Mouse (Mus musculus) left cerebral cortex, postnatal 10 days (tissue): ENCODE data around the gene Triobp. TPM values are rescaled to one million over a fixed set of nuclear protein-coding genes. Genes with fewer than 3 reads are reported as not detected.
A peak's percentile ranks its signal among the peaks of the same experiment; 100 is the strongest.

Experiments used
- DNase-seq, 2 experiments: peaks; one replicate each; pipeline ENCODE4 v3.0.0; 2021 to 2022; ENCODE audit warnings: low spot score in 2 of 2, mixed read lengths in 1 of 2; ENCODE audit errors: extremely low spot score in 1 of 2
- intact Hi-C: fragments of 180-260 bp; cut with DNase I; formaldehyde crosslinking; loops from one replicate; pipeline ENCODE4 v1.15.1; 2025
- total RNA-seq, 2 experiments: library from RNA; stranded (reverse); gene quantifications; 2 replicates each; pipeline ENCODE4 v1.2.3; 2021

Gene Triobp
- total RNA-seq, 2 experiments from 2014 or later = 31.7 to 37.6 TPM

DNA sequence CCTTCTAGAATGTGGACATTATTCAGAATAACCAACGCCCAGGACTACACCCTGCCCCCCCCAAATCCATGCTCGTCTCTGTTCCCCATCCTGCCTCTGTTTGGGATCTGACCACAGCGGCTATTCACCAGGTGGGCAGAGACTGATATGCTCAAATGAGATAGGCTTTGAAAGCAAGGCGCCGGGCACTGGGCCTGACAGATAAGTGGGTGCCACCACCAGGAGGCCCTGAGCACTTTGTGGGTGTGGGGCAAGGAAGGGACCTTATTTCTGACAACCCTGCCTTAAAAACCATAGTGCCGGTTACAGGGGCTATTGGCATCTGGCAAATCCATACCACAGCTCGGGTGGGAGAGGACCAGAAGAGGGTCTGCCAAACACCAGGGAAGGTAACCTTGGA is 24.8 kb upstream of the Triobp start:
- no peak for DNase-seq
- intact Hi-C loops = no loop called here

DNA sequence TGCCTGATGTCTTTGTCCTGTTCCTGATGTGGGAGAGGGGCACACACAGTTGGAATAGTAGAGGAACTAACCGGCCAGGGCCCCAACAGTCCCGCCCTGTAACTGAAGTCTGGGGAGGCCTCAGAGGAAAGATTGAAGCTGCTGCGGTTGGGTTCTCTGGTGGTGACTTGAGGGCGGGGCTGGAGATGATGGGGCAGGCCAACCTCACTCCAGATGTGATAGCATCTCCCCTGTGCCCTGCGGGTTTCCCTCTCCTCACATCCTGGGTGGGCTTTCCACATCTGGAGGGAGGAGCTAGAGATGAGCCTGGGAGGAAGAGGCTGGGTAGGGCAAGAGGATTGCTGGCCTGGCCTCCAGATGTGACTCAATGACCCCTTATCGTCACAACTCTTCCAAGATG is 23.9 kb upstream of the Triobp start:
- no peak for DNase-seq
- intact Hi-C loops = no loop called here

DNA sequence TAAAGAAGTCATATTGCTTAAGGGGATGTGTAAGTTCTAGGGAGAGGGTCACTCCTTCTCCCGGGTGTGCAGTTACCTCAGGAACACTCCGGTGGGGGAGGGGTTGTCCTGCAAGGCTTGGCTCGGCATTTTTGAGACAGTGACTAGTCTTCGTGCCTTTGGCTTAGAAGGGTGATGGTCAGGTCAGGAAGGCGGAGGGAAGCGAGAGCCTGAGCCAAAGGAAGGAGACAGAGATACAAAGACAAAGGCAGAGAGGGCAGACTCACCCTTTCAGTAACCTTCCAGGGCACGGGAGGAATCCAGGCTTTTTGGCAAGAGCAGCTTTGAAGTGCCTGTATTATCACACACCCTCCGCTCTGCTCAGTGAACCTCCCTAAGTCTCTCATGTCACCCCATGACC is 22.4 kb upstream of the Triobp start:
- DNase-seq = no peak
- intact Hi-C loops = no loop called here

DNA sequence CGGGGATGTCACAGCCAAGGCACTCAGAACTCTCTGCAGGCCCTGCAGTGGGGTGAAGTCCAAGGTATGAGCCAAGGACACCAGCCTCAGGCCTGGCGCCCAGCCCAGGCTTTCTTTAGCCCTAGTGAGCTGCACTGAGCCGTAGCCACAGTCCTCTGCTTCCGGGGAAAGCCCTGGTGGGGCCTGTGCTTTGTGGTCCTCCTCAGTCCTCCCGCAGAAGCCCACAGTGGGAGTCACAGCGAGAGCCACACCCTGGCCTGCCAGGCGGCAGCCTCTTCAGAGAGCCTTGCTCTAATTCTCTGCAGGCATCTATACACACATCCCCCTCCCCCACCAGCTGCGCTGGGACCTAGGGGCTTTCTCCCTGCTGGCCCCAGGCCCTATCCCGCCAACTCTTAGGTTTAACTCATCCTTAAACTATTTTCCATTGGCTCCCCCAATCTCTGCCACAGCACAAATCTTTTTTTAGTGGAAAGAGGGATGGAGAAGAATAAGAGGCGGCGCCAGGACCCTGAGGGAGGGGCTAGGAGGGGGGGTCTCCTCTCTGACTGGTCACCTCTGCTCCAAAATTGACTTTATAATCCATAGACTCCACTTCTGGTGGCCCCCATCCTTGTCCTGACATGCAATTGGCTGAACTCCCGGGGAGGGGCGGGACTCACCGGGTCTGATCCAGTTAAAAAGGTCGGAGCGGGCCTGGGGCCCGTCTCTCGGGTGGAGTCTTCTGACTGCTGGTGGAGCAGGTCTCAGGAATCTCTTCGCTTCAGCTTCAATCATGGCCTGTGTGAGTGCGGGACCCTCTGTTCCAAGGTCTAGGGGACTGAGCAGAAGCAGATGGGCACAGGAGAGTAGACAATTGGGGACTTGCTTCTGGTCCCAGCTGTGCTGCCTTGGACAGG is 21.3 kb upstream of the Triobp start, which contains the start of gene Lgals1:
Lgals1 (plus strand) TSS at position 705 of the 899 bp plus-strand sequence.
- peak in 1 of 2 experiments; percentile 89 for DNase-seq
- intact Hi-C loops = no loop called here

DNA sequence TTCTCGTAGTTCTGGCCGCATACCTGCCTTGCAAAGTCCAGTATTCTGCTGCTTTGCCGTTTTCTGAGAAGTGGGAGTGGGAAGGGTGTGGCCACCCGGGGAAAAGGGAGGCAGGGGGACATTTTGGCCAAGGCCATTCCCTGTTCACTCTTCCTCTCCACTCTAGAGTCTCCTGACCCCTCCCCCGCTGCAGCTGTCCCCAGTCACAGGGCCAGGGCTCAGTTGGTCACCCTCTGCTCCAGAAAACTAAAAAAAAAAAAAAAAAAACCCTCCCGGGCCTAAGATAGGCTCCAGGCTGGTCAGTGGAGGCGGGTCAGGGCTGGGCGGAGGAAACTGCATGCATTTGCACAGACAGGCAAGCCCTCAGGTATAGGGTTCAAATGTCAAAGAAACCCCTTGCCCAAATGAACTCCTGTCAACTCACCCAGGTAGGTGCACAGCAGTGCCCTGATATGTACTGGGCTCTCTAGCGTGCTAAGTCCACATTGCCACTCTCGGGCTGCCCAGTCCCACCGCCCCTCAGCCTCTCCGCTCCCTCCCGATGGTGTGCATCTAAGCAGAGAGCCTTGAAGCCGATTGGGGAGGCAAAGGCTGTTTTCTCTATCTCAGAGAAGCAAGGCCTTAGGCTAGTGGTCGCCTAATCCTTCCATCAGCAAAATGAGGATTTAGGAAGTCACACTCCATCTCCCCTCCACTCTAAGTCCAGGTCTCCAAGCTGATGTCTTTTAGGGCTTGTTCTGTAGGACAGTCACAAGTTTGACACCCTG is 20.3 kb upstream of the Triobp start:
- intact Hi-C loops = no loop called here
- peak in 1 of 2 experiments; percentile 71 for DNase-seq

DNA sequence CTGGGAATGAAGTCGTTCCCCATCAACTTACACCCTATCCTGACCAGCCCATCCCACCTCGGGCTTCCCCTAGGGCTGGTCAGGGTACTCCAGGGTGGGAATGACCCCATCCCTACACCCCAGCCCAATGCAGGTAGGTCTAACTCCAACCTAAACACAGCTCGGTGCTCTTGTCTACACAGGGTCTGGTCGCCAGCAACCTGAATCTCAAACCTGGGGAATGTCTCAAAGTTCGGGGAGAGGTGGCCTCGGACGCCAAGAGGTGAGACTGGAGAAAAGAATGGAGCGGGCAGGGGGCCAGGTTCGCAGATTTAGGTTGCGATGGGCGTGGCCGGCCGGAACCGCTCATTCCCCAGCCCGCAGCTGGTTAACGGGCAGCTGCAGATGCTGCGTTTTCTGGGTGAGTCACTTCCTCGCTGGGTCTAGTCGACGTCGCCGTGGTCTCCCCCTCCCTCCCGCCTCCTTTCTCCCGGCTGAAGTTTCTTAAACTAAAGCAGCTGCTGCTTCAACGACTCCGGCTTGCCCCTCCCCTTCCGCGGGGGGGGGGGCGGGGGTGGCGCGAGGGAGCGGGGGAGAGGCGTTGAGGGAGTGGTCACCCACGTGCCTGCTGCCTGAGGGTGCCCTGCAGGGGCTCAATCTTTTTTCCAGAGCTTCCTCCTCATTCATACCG is 19.6 kb upstream of the Triobp start:
- intact Hi-C loops = no loop called here
- DNase-seq = peak in 1 of 2 experiments; percentile 87

DNA sequence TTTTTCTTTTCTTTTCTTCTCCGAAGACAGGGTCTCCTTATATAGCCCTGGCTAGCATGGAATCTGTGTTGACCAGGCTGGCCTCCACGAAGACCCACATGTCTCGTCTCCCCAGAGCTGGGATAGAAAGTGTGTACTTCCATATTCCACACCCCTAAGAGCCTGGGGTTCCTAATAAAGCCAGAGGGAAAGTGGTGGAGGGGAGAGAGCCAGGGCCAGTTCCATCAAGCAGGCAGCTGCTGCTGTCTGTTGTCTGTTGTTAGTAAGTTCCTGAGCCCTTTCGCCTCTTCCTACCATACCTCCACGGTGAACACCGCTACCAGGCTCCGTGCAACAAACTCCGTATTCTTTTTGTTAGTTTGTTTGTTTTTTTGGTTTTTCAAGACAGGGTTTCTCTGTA is 19.0 kb upstream of the Triobp start:
- no peak for DNase-seq
- intact Hi-C loops = no loop called here

DNA sequence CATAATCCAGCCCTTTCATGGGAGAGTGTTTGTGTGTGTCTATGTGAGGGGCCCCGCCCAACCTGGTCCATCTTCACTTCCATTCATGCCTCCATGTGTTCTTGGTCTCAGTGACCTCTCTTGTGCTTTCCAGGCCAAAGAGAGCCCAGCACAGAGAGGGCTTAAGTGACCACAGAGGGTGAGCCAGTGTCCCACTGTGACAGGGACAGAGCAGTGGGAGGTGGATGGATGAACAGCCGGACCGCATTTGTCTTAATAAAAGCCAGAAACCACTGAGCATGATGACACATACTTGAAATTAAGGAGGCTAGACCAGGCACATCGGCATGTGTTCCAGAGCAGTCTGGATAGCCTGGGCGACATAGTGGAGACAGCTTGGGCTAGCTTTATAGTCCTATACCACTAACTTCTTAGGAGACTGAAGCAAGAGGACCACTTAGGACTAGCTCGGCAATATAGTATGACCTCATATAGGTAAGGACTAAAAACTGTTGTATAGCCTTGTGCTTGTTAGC is 17.3 kb upstream of the Triobp start:
- DNase-seq = no peak
- intact Hi-C loops = no loop called here

DNA sequence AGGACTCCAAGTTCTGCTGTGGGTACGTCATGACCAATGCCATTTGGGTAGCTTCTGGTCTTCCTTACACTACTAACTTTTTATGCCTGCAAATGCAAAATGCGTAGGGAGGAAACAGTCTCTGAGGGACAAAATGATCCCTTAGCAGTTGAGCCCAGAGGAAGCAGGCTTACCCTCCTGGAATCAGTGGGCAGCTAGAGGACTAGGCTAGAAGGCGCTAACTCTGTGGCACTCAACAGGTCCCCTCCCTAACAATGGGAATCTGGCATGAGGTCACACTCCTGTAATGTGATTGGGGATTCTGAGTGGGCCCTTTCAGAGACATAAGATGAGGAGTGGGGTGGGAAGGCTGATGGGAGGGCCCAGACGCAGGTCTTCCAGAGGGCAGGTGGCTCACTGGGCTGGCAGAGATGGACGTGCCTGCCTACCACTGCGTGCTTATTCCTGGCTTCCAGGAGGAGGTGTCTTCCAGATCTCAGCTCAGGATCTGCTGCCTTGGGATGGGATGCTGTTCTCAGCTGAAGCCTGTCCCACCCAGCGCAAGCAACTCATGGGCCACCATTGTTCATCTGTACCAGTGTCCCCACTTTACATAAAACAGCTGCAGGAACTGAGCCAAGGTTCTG is 16.6 kb upstream of the Triobp start:
- no peak for DNase-seq
- intact Hi-C loops = no loop called here

DNA sequence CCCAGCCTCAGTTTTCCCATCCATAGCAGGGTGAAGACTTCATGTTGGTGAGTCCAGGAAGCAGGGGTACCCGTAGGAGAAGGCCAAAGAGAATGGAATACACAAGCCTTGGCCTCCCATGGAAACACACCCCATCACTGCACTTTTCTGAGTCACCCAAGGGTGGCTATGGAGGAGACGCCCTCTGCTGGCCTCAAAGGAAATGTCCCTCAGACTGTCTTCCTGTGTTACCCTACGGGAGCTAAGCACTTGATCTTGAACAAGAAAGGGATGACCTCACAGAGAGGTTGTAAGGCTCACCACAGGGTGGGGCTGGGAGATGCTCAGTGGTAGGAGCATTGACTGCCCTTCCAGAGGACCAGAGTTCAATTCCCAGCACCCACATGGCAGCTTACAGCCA is 15.9 kb upstream of the Triobp start:
- DNase-seq = no peak
- intact Hi-C loops = no loop called here

DNA sequence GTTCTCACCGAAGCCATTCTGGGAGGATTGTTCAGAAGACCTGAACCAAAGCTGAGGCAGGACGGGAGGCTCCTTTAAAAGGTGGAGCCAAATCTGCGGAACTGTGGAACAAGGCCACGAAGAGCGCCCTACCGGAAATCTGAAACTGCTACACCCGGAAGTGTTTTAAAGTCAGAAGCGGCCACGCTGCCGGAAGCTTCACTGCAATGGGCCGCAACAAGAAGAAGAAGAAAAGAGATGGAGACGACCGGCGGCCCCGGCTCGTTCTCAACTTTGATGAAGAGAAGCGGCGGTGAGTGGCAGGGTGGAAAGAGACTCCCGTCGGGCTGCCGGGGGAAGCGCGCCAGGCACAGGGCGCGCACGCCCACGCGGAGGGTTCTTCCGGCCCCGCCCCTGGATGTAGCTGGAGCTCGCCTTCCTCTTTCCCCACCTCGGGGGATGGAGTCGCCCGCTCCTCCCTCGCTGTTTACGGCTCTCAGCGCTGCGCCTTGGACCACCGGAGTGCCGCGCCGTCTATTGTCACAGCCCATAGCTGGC is 12.7 kb upstream of the Triobp start, which contains the start of gene Nol12:
Nol12 (plus strand) TSS at position 150 of the 537 bp plus-strand sequence.
- intact Hi-C loops = no loop called here
- DNase-seq = peak; percentile 85 to 89

DNA sequence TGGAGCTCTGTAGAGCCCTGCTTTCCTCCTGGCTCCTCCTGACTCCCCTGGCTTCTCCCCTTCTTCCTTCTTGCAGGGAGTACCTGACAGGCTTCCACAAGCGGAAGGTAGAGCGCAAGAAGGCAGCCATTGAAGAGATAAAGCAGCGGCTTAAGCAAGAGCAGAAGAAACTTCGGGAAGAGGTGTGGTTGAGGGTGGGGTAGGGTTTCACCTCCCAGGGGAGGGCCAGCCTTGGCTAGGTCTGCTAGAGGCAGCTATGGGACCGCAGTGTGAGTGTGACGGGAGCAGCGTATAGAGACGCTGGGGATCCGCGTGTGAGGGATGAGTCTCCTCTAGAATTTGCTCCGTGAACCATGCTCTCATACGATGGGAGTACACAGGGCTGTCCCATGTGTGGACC is 11.1 kb upstream of the Triobp start:
- no peak for DNase-seq
- intact Hi-C loops = no loop called here

DNA sequence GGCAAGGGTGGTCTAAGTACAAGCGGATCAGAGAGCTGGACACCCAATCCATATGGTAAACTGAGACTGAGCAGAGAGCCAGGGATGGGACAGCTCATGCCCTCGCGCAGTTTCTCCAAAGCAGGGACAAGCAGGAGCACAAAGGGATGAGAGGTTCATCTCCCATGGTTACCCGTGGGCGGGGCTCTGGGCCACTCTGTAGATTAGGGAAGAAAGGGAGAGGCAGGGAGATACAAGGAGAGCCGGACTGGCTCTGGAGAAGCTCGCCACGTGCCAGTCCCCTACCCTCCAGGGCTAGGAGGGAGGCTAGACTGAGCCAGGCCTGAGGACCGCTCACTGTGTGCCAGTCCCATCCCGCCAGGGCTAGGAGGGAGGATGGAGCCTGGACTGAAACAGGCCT is 10.2 kb upstream of the Triobp start:
- intact Hi-C loops = no loop called here
- DNase-seq = no peak

DNA sequence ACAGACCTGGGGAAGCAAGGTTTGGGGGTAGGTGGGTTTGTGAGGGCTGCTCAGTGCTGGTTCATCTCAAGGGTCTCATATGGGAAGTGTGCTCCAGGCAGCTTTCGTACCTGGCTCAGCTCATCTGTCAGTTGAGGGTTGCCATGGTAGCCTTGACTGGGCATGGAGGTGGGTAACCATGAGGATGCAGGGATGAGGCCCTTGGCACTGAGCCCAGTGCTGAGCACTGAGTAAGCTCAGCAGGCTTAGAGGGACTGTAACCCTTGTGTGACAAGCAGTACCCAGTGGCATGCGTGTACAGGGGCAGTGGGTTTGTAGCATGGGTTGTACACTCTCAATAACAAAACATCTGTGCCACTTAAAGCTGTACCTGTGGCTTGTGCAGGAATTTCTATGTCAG is 9.6 kb upstream of the Triobp start:
- intact Hi-C loops = no loop called here
- no peak for DNase-seq

DNA sequence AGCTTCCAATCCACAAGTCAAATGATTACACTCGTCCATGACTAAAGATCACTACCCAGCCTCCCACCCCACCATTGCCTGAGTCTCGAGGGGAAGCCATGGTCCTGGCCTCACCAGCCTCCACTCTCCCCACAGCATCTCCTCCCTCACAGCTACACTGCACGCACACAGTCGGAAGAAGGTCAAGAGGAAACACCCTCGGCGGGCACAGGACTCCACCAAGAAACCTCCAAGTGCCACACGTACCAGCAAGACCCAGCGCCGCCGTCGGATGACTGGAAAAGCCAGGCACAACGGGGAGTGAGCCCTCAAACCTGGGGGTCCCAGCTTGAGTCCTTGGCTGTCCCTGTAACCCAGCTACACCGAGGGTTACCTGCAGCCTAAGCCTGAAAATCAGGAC is 7.2 kb upstream of the Triobp start:
- intact Hi-C loops = no loop called here
- DNase-seq = no peak

DNA sequence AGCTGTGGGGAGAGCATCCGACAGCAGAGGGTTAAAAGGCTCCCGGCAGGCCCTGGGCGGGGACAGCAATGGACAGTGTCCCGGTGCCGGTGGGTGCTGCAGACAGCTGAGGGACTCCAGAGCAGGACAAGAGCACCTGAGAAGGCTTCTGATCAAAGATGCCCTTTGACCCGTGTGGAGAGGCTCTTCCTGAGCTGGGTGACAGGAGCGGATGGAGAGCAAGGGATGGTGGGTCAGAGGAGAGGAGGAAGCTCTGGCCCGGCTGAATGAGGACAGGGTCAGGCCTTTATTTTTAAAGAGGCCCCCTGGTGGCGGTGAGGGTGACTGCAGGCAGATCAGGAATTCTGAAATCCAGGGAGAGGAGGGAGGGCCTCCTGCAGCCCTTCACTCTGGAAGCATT is 4.9 kb upstream of the Triobp start:
- peak; percentile 76 to 84 for DNase-seq
- intact Hi-C loops = no loop called here

DNA sequence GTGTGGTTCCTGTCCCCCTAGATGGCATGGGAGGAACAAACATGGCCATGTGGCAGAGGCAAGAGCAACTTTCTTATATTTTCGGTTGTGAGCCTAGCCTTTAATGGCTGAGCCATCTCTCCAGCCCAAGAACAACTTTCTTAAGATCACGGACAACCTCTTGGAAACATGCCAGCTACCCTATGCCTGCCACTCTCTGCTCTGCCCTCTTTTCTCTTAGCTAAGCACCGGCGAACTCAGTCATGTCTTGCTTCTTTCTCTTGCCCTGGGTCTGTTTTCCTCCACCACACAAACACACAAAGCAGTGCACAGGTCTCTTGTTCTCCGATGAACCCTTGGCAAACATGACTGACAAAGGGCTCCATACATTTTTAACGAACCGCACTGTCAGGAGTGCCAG is 1.3 kb upstream of the Triobp start:
- intact Hi-C loops = no loop called here
- DNase-seq = no peak

DNA sequence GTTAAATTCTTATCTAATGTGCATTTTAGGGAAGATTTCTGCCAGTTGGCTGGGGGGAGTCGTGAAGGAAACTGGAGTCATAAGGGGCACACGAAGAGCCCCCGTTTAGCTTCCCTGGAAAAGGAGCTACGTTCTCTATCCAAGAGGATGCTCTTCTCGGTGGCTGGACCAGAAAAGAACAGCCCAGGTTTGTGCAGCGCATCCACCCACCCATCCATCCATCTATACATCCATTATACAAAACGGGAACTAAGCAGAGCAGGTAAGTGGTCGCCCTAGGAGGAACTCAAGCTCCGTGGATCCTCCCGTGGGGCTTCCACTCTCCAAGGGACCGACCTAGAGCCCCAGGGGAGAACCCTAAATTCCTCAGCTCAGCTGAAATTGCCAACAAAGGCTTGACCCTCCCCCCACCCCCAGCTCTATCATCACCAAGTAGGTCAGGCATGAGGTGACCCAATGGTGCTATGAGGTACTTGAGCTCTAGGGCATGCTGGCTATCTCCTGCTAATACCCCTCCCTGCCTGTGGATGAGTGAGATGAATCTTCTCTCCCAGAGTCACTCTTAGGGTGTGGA is 715 bp downstream of the Triobp start:
- no peak for DNase-seq
- intact Hi-C loops = no loop called here
